Mouse (Mus musculus): ENCODE measurements at regions not wholly inside any gene's neighbourhood (a gene's known extent, or its start where the extent isn't known, plus 50 kb on each side); places are given as distances from the start of the nearest gene placed in this dataset.

DNA sequence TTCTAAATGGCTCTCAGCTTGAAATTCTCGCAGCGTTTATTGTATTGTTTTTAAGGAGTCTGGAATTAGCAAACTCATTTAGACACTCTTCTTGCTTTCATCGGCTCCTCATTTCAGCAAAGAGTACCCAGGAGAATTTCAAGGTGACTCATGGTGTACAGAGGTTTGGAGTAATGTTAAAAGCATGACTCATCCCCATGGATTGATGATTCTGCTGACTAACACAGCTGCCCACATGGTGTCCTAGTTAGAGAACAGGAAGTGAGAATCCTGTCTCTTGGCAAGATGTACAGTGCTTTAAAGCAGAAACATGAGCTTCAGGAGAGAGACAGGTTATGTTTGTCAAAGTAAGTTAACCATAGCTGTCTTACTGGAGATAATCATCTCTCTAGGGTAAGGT is 1133.6 kb upstream of the Cited2 start:
- in situ Hi-C loops (cut with MboI; ENCODE audit: low sequenced_read_pairs), result no loop called here

- in situ Hi-C loops (cut with MboI; ENCODE audit: low sequenced_read_pairs), result no loop called here
Observed at GRCm38 (mm10) chr10:16592870-16593269, 1130.1 kb upstream of the Cited2 start.

GRCm38 (mm10) chr10:16600041-16600440 is 1123.0 kb upstream of the Cited2 start:
- in situ Hi-C loops (cut with MboI; ENCODE audit: low sequenced_read_pairs), result no loop called here

- in situ Hi-C loops (cut with MboI; ENCODE audit: low sequenced_read_pairs), result no loop called here
Observed at GRCm38 (mm10) chr10:16600551-16601224, 1122.3 kb upstream of the Cited2 start.

DNA sequence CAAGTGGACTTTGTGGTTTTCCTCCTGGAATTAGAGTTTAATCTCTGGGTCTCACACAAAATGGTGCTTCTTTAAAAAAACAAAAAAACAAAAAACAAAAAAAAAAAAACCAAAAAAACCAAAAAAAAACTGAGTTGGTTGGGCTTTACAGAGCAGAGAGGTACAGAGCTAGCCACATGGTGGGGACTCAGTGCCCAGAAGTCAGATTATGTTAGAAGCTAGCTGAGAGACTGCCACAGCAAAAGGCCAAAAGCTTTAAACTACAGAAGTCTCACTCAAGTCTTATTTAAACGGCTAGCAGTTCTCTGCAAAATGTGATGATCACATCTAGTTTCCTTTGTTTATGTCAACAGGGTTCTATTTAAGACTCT is 1121.8 kb upstream of the Cited2 start:
- in situ Hi-C loops (cut with MboI; ENCODE audit: low sequenced_read_pairs), result no loop called here

DNA sequence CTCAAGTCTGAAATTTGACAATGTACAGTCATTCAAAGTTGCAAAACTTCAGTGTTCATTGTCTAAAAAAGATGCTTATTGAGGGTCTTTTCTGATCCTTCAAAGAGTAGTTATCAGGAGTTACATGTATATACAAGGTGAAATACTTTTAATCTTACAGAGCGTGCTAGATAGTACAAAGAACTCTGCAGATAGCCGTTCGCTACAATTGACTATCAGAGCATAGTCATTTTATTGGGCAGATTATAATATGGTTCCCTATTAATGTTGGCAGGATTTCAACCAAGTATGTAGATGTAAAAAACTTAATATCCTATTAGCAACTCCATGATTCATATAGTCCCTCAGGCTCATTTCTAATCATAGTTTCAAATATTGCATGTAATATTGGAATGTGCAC is 1114.7 kb upstream of the Cited2 start:
- in situ Hi-C loops (cut with MboI; ENCODE audit: low sequenced_read_pairs), result no loop called here

- in situ Hi-C loops (cut with MboI; ENCODE audit: low sequenced_read_pairs), result no loop called here
Observed at GRCm38 (mm10) chr10:16618752-16619151, 1104.3 kb upstream of the Cited2 start.

DNA sequence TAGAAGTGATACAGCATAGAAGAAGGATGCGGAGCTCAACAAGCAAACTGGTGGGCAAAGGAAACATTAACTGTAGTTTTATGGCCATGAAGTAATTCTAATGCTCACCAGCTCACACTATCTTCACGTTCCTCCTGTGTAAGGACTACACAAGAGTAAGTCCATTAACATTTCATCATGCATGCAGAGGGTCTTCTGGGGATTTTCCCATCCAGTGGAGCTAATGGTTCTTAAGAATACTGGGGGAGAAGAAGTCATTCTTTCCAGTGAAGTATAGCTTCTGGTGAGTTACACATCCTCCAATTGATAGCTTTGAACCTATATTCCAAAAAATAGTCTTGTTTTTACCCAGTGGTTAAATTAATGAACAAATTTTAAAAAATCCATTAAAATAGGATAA is 1103.4 kb upstream of the Cited2 start:
- in situ Hi-C loops (cut with MboI; ENCODE audit: low sequenced_read_pairs), result no loop called here

DNA sequence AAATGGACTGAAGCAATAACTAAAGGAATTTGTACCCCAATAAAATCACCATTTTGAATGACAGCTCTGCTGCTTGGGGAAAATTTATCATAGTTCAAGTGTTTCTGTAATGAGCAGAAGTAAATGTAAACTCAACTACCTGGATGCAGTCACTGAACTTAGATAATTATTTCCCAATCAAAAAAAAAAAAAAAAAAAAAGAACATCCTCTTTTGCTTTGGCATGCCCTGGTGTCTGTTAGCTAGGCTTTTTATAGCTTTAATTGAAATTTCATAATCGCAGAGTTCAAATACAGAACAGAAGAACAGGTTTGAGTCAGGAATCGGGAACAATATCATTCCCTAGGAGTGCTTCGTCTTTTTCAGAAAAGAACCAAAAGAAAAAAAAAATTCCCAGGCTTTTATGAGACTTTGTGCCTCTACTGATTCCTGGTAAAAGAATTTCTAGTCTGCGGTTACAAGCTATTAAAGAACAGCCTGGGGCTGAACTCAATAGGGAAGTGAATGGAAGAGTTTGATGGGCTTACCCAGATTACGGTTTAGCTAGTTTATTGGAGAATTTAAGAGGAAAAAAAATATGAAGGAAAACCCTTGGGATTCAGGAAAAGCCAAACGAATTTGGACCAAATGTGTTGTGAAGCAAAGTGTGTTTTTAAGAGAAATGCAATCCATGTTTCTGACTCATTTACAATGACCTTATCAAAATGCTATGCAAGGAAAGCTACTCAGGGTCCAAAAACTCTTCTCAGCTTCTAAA is 1102.0 kb upstream of the Cited2 start:
- in situ Hi-C loops (cut with MboI; ENCODE audit: low sequenced_read_pairs), result no loop called here

- in situ Hi-C loops (cut with MboI; ENCODE audit: low sequenced_read_pairs), result no loop called here
Observed at GRCm38 (mm10) chr10:16622821-16623220, 1100.2 kb upstream of the Cited2 start.

DNA sequence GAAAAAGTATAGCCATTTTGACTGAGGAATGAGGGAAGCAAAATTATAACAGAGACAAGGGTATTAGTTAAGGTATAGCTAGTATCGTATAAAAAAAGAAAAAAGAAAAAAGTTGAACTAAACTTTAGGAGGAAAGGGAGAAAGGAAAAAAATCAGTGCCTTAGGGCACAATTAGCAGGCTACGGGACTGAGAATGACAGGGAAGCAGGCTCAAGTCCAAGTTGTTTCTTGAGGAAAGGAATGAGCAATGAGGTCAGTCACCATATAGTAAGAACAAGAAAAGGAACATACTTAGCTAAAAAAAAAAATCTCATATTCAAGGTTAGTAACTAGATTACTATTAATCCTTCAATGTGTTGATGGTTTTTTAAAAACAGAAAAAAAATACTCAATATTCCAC is 1089.8 kb upstream of the Cited2 start:
- in situ Hi-C loops (cut with MboI; ENCODE audit: low sequenced_read_pairs), result no loop called here

DNA sequence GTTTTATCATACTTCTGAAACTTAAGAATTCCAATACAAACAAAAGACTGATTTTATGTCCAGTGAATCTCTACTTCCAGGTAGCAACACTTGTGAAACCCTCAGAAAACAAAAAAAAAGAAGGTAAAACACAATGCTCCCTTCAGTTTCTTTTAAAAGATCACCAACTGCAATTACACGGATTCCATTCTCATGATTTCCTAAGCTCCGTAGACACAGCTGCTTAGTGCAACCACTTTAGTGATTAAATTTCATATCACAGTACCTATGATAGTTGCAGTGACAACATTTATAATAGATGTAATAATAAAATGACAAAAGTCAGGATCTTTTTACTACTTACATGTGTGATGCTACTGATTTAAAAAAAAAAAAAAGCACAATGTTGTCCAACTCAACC is 1087.6 kb upstream of the Cited2 start:
- in situ Hi-C loops (cut with MboI; ENCODE audit: low sequenced_read_pairs), result no loop called here

DNA sequence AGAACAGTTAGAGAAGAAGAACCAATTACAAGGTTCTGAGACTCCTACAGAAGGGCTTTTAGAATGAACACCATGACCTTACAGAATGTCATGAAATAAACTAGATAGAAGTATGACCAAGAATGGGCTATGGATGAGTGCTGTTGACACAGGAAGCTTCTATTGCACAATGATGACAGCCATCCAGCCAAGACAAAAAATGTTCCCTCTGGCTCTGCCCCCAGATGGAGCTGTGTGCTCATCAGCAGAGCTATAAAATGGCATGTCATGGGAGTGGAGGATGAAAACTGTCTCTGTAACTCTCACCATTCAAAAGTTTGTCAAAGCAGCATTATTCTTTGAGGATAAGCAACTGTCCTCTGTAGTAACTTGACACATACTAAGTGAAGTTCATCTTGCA is 1086.0 kb upstream of the Cited2 start:
- in situ Hi-C loops (cut with MboI; ENCODE audit: low sequenced_read_pairs), result no loop called here

DNA sequence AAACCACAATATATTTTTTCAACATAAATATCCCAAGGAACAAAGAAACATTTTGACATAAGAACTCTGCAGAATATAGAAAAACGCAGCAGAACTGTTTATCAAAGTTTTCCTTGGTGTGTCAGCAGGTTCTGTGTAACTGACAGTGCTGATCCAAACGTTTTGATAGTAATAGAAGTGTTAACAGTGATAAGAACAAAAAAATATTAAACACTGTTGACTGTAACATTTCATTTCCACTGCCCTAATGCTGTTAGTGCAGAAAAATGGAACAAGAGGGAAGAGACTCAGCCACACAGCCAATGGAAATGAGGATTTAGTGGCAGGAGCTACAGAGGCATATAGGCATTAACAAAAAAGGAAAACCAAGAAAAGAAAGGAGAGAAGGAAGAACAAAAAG is 1084.9 kb upstream of the Cited2 start:
- in situ Hi-C loops (cut with MboI; ENCODE audit: low sequenced_read_pairs), result no loop called here

- in situ Hi-C loops (cut with MboI; ENCODE audit: low sequenced_read_pairs), result no loop called here
Observed at GRCm38 (mm10) chr10:16640136-16640535, 1082.9 kb upstream of the Cited2 start.

DNA sequence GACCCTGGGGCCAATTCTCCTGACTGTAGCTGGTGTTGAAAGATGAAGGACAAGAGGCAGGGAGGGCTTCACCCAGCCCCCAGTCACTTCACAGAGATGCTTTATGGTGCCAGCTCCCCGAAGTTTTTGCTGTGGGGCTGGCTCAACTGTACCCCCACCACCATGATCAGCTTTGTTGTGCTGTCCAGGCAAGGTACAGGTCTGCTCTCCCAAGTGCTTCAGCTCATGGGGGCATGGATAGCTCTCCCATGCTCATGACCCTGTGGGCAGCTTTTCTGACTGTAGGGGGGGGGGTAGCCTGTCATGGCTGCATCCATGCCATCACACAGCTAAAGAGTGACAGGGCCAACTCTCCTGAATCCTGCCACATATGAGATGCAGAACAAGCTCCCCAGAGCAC is 1072.9 kb upstream of the Cited2 start:
- in situ Hi-C loops (cut with MboI; ENCODE audit: low sequenced_read_pairs), result no loop called here

DNA sequence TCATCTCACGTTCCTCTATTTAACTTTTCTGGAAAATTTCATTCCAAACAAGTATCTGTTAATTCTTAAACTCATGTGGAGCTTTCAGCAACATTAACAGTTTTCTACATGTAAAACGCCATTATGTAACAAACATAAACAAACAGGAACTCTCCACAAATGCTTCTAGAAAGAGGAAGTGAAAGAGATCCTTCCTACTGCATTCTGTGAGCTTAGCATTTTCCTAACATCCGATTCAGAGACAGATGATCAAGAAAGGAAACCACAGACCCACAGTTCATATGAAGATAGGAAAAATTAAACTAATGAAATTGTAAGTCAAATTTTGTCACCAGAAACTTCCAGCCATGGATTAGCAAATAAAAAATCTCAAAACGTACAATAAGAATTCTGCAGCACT is 1070.6 kb upstream of the Cited2 start:
- in situ Hi-C loops (cut with MboI; ENCODE audit: low sequenced_read_pairs), result no loop called here

DNA sequence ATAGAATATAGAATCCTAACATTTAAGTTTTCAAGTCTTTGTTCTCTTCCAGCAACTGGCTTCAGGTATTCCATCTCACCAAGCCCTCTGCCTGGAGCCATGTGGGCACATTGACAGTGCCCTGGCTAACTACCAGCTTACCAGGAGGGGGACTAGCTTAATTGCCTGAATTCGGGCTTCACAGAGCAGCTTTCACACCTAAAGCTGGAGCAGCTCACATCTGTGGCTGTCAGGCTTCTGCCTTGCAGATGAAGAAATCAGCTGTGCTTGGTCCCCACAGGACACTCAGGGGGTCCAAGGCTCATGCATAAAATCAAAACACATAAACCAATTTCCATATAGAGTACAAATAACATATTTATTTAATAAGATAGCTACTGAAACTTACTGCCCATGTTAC is 1058.5 kb upstream of the Cited2 start:
- in situ Hi-C loops (cut with MboI; ENCODE audit: low sequenced_read_pairs), result no loop called here

DNA sequence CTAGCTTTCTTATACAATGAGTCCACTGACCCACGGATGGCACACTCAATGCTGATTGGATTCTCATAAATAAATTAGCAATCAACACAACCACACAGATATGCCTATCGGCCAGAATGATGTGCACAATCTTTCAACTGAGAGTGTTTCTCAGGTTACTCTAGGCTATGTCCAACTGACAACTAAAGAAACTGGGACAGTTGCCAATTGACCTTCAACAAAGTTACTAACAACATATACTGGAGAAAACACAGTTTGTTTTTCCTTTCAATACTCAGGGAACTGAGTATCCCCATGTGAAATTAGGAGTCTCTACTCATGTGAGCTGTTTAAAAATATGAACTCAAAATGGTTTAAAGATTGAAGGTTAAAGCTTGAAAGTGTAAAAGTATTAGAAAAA is 1052.7 kb upstream of the Cited2 start:
- in situ Hi-C loops (cut with MboI; ENCODE audit: low sequenced_read_pairs), result no loop called here

DNA sequence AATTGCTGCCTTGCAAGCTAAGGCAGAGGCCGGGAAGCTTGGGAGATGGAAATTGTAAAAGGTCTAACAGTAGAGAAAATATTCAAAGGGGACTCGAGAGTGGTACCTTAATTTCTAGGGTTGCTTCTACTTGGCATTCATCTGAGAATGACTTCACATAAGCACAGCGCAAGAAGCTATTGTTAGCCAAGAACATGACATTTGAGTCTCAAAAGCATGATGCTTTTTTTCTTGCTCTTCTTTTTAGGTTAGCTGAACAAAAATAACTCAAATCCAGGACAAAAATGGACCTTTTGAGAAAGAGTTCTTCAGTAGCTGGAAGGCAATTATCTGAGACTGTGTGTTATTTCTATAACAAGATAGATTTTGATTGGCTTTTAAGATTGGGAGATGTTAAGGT is 1042.0 kb upstream of the Cited2 start:
- in situ Hi-C loops (cut with MboI; ENCODE audit: low sequenced_read_pairs), result no loop called here

GRCm38 (mm10) chr10:16685352-16685751 is 1037.7 kb upstream of the Cited2 start:
- in situ Hi-C loops (cut with MboI; ENCODE audit: low sequenced_read_pairs), result no loop called here

- in situ Hi-C loops (cut with MboI; ENCODE audit: low sequenced_read_pairs), result no loop called here
Observed at GRCm38 (mm10) chr10:16706976-16707375, 1016.0 kb upstream of the Cited2 start.

- in situ Hi-C loops (cut with MboI; ENCODE audit: low sequenced_read_pairs), result no loop called here
Observed at GRCm38 (mm10) chr10:16713143-16713542, 1009.9 kb upstream of the Cited2 start.

Data from CH12F3 (cell line).